Mouse (Mus musculus) cerebellum, adult 18-20 months (tissue): ENCODE results near the gene Gm2956.
"Not testable (repeated sequence)": the region's sequence is repeated elsewhere in the genome, so short reads cannot be mapped to it uniquely, and the experiment has no call there.

ENCODE experiments used
- DNase-seq, 2 experiments: peaks; one replicate each; pipeline ENCODE4 v3.0.0; 2021

Gm2956 gene

GRCm38 (mm10) chr14:3332087-3332677 is at the start of gene Gm2956:
Gm2956 (plus strand) TSS chr14:3332627.
- not testable (repeated sequence) for DNase-seq

GRCm38 (mm10) chr14:3333406-3333805 is 979 bp downstream of the Gm2956 start:
- peak in 1 of 2 experiments; percentile 0 for DNase-seq

GRCm38 (mm10) chr14:3394793-3395192 is 62.4 kb downstream of the Gm2956 start, which contains the start of gene Gm10413:
Gm10413 (plus strand) TSS chr14:3395093.
- not testable (repeated sequence) for DNase-seq
